Mouse (Mus musculus) lung, postnatal 0 days (tissue): ENCODE measurements around the gene Ralgps2. TPM values are rescaled to one million over a fixed set of nuclear protein-coding genes. Genes with fewer than 3 reads are reported as not detected.
A peak's percentile ranks its signal among the peaks of the same experiment; 100 is the strongest.

Source experiments
- ATAC-seq: fragments of 200-750 bp; cut with Nextera tagmentation; 2 replicates; pipeline ENCODE4 v1.8.0; 2017; ENCODE audit warnings: moderate library complexity
- DNase-seq: peaks from one replicate; pipeline ENCODE4 v3.0.0-alpha.2; 2016; ENCODE audit warnings: low spot score
- H3K27ac ChIP-seq: fragments of 300-500 bp; sonication (generic); 2 replicates; pipeline ENCODE4 v1.5.1; 2014; ENCODE audit warnings: antibody characterized with exemption, mild to moderate bottlenecking, low read length, mixed read lengths
- H3K27me3 ChIP-seq: fragments of 300-500 bp; sonication (generic); replicated peaks from 2 replicates; pipeline ENCODE4 v1.6.1; 2014; ENCODE audit warnings: low read length, mixed read lengths; ENCODE audit not compliant: insufficient read depth
- H3K36me3 ChIP-seq: fragments of 300-500 bp; sonication (generic); 2 replicates; pipeline ENCODE4 v1.6.1; 2014; ENCODE audit warnings: low read length, mixed read lengths; ENCODE audit not compliant: insufficient read depth
- H3K4me1 ChIP-seq: fragments of 300-500 bp; sonication (generic); 2 replicates; pipeline ENCODE4 v1.6.1; 2014; ENCODE audit warnings: antibody characterized with exemption, low read depth, low read length, mixed read lengths; ENCODE audit not compliant: insufficient read depth
- H3K4me2 ChIP-seq: fragments of 300-500 bp; sonication (generic); replicated peaks from 2 replicates; pipeline ENCODE4 v1.6.1; 2014; ENCODE audit warnings: low read depth, mild to moderate bottlenecking, low read length, moderate library complexity, mixed read lengths
- H3K4me3 ChIP-seq: fragments of 300-500 bp; sonication (generic); 2 replicates; pipeline ENCODE4 v1.5.1; 2014; ENCODE audit warnings: low read depth, low read length
- H3K9ac ChIP-seq: fragments of 300-500 bp; sonication (generic); replicated peaks from 2 replicates; pipeline ENCODE4 v1.6.1; 2014; ENCODE audit warnings: low read depth, mild to moderate bottlenecking
- H3K9me3 ChIP-seq: fragments of 300-500 bp; sonication (generic); 2 replicates; pipeline ENCODE4 v1.6.1; 2016; ENCODE audit warnings: low read length, mixed read lengths
- CTCF ChIP-seq: IDR thresholded peaks from 2 replicates; pipeline ENCODE4 v1.5.1; 2016; ENCODE audit warnings: antibody characterized with exemption, mild to moderate bottlenecking
- EP300 ChIP-seq: IDR thresholded peaks from 2 replicates; pipeline ENCODE4 v1.6.1; 2016; ENCODE audit warnings: antibody characterized with exemption, mild to moderate bottlenecking, control low read depth
- WGBS: fragments of 180-500 bp; shearing (Covaris S2); extraction: QIAGEN DNeasy Blood & Tissue Kit; methylation state at CpG from one replicate; pipeline ENCODE4 v1.1.7; 2014; 5-methylcytosine and 5-hydroxymethylcytosine counted together
- polyA plus RNA-seq: library from polyadenylated mRNA; unstranded; fragments of >200 nt; fragmentation: Nextera tagmentation; extraction: Ambion mirVana; gene quantifications from 2 replicates; pipeline ENCODE4 v1.2.1, GENCODE M21; 2015

The Ralgps2 gene
- polyA plus RNA-seq, 1 experiment from 2014 or later = 38.3 TPM

- Histone ChIP-seq H3K27me3 (no peaks in the 10 kb centered on the region), H3K36me3 (no peaks in the 10 kb centered on the region), H3K9ac (no peak overlapping the region), H3K4me3 (no peak overlapping the region), H3K4me2 (no peak overlapping the region), H3K4me1 (no peaks in the 10 kb centered on the region), H3K27ac (no peak overlapping the region), H3K9me3 (no peaks in the 10 kb centered on the region)
- ATAC-seq = no peak
- TF ChIP-seq CTCF (no peak), EP300 (no peak)
- WGBS = 83% methylated on average over 1 of the region's 1 CpGs
- DNase-seq = no peak
Observed at GRCm38 (mm10) chr1:156923511-156923910, 15.9 kb downstream of the Ralgps2 start.

GRCm38 (mm10) chr1:156922921-156923320, 16.5 kb downstream of the Ralgps2 start:
- 82% methylated on average over 6 of the region's 6 CpGs for whole genome bisulfite sequencing
- Histone ChIP-seq H3K4me2 (no peak overlapping the region), H3K4me3 (no peak overlapping the region), H3K4me1 (no peaks in the 10 kb centered on the region), H3K9ac (no peak overlapping the region), H3K9me3 (no peaks in the 10 kb centered on the region), H3K27me3 (no peaks in the 10 kb centered on the region), H3K36me3 (no peaks in the 10 kb centered on the region), H3K27ac (no peak overlapping the region)
- DNase-seq = no peak
- no peak for TF ChIP-seq CTCF
- no peak for TF ChIP-seq EP300
- no peak for ATAC-seq

GRCm38 (mm10) chr1:156921290-156921994, 18.0 kb downstream of the Ralgps2 start:
- Histone ChIP-seq H3K4me3 (no peak overlapping the region), H3K9ac (no peak overlapping the region), H3K4me1 (no peaks in the 10 kb centered on the region), H3K36me3 (no peaks in the 10 kb centered on the region), H3K9me3 (no peaks in the 10 kb centered on the region), H3K27ac (no peak overlapping the region), H3K27me3 (no peaks in the 10 kb centered on the region), H3K4me2 (no peak overlapping the region)
- TF ChIP-seq EP300 = no peak
- no peak for TF ChIP-seq CTCF
- DNase-seq (peak; percentile 19), ATAC-seq (no peak)
- 57% methylated on average over 12 of the region's 12 CpGs for WGBS

GRCm38 (mm10) chr1:156917460-156917859, 22.0 kb downstream of the Ralgps2 start:
- Histone ChIP-seq H3K4me1 (0 out of 2 replicates have a peak, but pooled peaks cover 2% of the 10 kb centered on the region), H3K4me3 (no peak overlapping the region), H3K27ac (no peak overlapping the region), H3K27me3 (no peaks in the 10 kb centered on the region), H3K9me3 (no peaks in the 10 kb centered on the region), H3K9ac (no peak overlapping the region), H3K36me3 (no peaks in the 10 kb centered on the region), H3K4me2 (no peak overlapping the region)
- peak; percentile 55; the same call in 1 of the 2 replicates for ATAC-seq
- TF ChIP-seq EP300 (no peak), CTCF (peak; percentile 84)
- DNase-seq = peak; percentile 91
- 9% methylated on average over 3 of the region's 3 CpGs for WGBS

- WGBS = 79% methylated on average over 3 of the region's 3 CpGs
- TF ChIP-seq CTCF = no peak
- no peak for TF ChIP-seq EP300
- ATAC-seq = no peak
Observed at GRCm38 (mm10) chr1:156916361-156916760, 23.1 kb downstream of the Ralgps2 start.

GRCm38 (mm10) chr1:156914942-156915341, 24.5 kb downstream of the Ralgps2 start:
- ATAC-seq (no peak), DNase-seq (no peak)
- no peaks in the 10 kb centered on the region for H3K9me3 ChIP-seq
- no peak overlapping the region for H3K4me2 ChIP-seq
- no peak overlapping the region for H3K27ac ChIP-seq
- 71% methylated on average over 5 of the region's 5 CpGs for whole genome bisulfite sequencing
- H3K27me3 ChIP-seq = no peaks in the 10 kb centered on the region
- H3K4me1 ChIP-seq = 0 out of 2 replicates have a peak, but pooled peaks cover 2% of the 10 kb centered on the region
- no peaks in the 10 kb centered on the region for H3K36me3 ChIP-seq
- TF ChIP-seq CTCF = no peak
- TF ChIP-seq EP300 = no peak
- no peak overlapping the region for H3K9ac ChIP-seq
- no peak overlapping the region for H3K4me3 ChIP-seq

More at GRCm38 (mm10) chr1:156916361-156916760, 23.1 kb downstream of the Ralgps2 start:
- Histone ChIP-seq H3K27ac (no peak overlapping the region), H3K4me3 (no peak overlapping the region), H3K9ac (no peak overlapping the region), H3K4me2 (no peak overlapping the region), H3K9me3 (no peaks in the 10 kb centered on the region), H3K4me1 (0 out of 2 replicates have a peak, but pooled peaks cover 2% of the 10 kb centered on the region), H3K27me3 (no peaks in the 10 kb centered on the region), H3K36me3 (no peaks in the 10 kb centered on the region)
- DNase-seq = no peak
